Mouse (Mus musculus): ENCODE measurements at regions not wholly inside any gene's neighbourhood (a gene's known extent, or its start where the extent isn't known, plus 50 kb on each side); places are given as distances from the start of the nearest gene placed in this dataset.

DNA sequence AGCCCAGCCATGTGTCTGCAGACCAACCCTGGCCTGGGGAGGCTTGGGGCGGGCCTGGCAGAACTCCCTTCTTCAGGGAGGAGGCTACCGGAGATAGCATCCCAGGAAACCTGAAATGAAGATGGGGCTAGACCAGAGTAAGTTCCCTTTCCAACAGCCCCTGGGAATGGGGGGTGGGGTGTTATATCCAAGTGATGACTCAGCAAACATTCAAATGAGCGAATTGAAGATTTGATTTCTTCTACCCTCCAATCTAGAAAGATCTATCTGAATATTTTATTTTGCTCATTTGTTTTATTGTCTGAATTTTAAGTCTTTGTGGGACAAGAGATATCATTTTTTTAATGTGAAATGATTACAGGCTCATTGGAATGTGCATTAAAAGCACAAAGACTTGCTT lies 185.0 kb downstream of the Gm826 start:
- no peaks in the 10 kb centered on the region for H3K36me3 ChIP-seq (ENCODE audit: control insufficient read depth, insufficient read depth, low read length)
- no peak overlapping the region for H3K4me3 ChIP-seq (ENCODE audit: low read length)
- 94% methylated on average over 3 of the region's 3 CpGs for WGBS
- H3K9ac ChIP-seq (ENCODE audit: low read depth, low read length): no peak overlapping the region
- ATAC-seq (ENCODE audit: low FRiP score, low TSS enrichment): no peak
- no peaks in the 10 kb centered on the region for H3K9me3 ChIP-seq (ENCODE audit: control insufficient read depth, low read length)
- H3K27ac ChIP-seq (ENCODE audit: low read depth, low read length): no peak overlapping the region
- H3K4me1 ChIP-seq (ENCODE audit: control insufficient read depth, insufficient read depth, low read length): no peaks in the 10 kb centered on the region
- H3K27me3 ChIP-seq (ENCODE audit: control insufficient read depth, insufficient read depth, low read length): peaks cover 2% of the 10 kb centered on the region; the same call in 1 of the 2 replicates
- H3K4me2 ChIP-seq (replicated peaks; ENCODE audit: low read depth, low read length): no peak overlapping the region

DNA sequence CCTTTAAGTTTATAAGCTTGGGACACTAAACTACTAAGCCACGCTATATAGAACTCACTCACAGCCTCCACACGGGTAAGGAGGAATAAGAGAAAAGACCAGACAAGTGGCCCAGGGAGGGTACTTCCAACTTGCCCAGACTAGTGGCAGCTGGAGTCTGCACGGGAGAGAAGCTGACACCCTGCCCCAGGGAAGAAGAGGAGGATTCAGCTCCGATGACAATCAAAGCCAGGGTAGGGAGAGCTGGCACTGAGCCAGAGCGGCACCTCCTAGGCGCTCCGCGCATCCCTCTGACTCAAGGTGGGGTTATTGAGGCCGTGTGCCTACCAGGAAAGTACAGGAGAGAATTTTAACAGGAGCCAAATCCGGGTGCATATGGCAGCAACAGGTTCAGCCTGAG lies 185.4 kb downstream of the Gm826 start:
- Histone ChIP-seq H3K4me1 (ENCODE audit: control insufficient read depth, insufficient read depth, low read length) (no peaks in the 10 kb centered on the region), H3K27me3 (ENCODE audit: control insufficient read depth, insufficient read depth, low read length) (peaks cover 2% of the 10 kb centered on the region; the same call in 1 of the 2 replicates), H3K4me2 (replicated peaks; ENCODE audit: low read depth, low read length) (no peak overlapping the region), H3K36me3 (ENCODE audit: control insufficient read depth, insufficient read depth, low read length) (no peaks in the 10 kb centered on the region), H3K27ac (ENCODE audit: low read depth, low read length) (no peak overlapping the region), H3K4me3 (ENCODE audit: low read length) (no peak overlapping the region), H3K9me3 (ENCODE audit: control insufficient read depth, low read length) (no peaks in the 10 kb centered on the region), H3K9ac (ENCODE audit: low read depth, low read length) (no peak overlapping the region)
- WGBS: 69% methylated on average over 10 of the region's 10 CpGs
- no peak for ATAC-seq (ENCODE audit: low FRiP score, low TSS enrichment)

DNA sequence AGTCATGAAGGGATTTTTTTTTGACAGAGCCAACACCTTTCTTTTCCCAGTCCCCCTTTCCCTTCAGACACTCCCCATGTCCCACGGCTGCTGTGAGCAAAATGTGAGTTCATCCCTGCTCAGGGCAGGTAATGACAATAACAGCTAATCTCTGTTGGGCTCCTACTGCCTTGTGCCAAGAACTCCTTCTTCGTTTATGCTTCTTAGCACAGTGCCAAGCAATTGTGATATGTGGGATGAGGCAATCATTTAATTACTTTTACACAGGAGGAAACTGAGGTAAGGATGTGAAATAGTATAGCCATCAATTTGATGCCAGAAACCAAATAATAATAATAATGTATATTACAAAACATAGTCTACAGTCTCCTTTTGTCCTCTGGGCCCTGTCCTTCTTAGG lies 185.9 kb downstream of the Gm826 start:
- ATAC-seq (ENCODE audit: low FRiP score, low TSS enrichment): no peak
- peaks cover 2% of the 10 kb centered on the region; the same call in 1 of the 2 replicates for H3K27me3 ChIP-seq (ENCODE audit: control insufficient read depth, insufficient read depth, low read length)
- whole genome bisulfite sequencing: 72% methylated on average over 2 of the region's 2 CpGs
- no peaks in the 10 kb centered on the region for H3K4me1 ChIP-seq (ENCODE audit: control insufficient read depth, insufficient read depth, low read length)
- no peak overlapping the region for H3K27ac ChIP-seq (ENCODE audit: low read depth, low read length)
- no peaks in the 10 kb centered on the region for H3K9me3 ChIP-seq (ENCODE audit: control insufficient read depth, low read length)
- no peaks in the 10 kb centered on the region for H3K36me3 ChIP-seq (ENCODE audit: control insufficient read depth, insufficient read depth, low read length)
- no peak overlapping the region for H3K4me3 ChIP-seq (ENCODE audit: low read length)
- no peak overlapping the region for H3K9ac ChIP-seq (ENCODE audit: low read depth, low read length)
- no peak overlapping the region for H3K4me2 ChIP-seq (replicated peaks; ENCODE audit: low read depth, low read length)

DNA sequence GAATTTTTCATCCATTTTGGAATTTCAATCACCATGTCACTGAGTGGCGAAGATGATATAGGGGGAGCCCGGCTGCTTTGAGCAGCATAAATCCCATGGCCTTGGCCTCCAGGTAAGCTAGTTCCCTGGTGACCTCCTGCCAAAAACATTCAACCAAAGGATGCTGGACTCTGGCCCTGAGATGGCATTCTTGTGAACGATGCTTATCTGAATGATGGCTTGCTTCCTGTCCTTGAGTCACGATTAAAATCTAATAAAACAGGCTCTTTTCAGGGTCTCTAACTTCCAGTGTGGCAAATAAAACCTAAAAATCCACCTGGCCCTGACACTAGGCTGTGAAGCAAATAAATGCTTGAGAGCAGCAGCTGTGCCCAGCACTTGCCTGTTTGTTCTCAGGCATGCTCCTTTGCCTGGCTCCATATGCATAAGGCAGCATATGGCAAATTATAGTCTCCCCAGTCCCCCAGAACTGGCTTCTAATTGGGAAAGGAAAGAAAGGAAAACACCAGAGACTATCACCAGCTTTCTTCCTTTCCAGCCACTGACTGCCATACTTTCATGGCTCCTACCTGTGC lies 193.7 kb downstream of the Gm826 start:
- H3K27ac ChIP-seq (ENCODE audit: low read depth, low read length): no peak overlapping the region
- no peaks in the 10 kb centered on the region for H3K36me3 ChIP-seq (ENCODE audit: control insufficient read depth, insufficient read depth, low read length)
- no peak overlapping the region for H3K4me2 ChIP-seq (replicated peaks; ENCODE audit: low read depth, low read length)
- H3K9me3 ChIP-seq (ENCODE audit: control insufficient read depth, low read length): no peaks in the 10 kb centered on the region
- H3K9ac ChIP-seq (ENCODE audit: low read depth, low read length): no peak overlapping the region
- H3K4me3 ChIP-seq (ENCODE audit: low read length): no peak overlapping the region
- 66% methylated on average over 4 of the region's 4 CpGs for WGBS
- ATAC-seq (ENCODE audit: low FRiP score, low TSS enrichment): no peak
- no peaks in the 10 kb centered on the region for H3K4me1 ChIP-seq (ENCODE audit: control insufficient read depth, insufficient read depth, low read length)
- no peaks in the 10 kb centered on the region for H3K27me3 ChIP-seq (ENCODE audit: control insufficient read depth, insufficient read depth, low read length)

DNA sequence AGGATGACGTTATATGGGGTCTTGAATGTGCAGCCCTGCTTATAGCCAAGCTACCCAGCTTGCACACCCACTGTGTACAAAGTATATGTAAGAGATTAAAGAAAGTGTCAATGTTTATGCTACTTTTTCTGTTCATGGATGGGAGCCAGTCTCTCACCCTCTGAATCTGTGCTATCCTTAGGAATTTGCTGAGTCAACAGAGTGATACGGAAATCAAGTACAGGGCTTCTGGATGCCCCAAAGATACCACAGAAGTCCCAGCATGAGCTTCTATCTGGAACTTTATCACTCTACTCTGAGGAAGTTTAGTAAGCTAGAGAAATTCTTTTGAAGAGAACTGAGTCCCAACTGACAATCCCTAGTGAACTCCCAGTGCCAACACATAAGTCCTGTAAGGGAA lies 195.9 kb downstream of the Gm826 start:
- no peaks in the 10 kb centered on the region for H3K9me3 ChIP-seq (ENCODE audit: control insufficient read depth, low read length)
- WGBS: 84% methylated on average over 2 of the region's 2 CpGs
- no peaks in the 10 kb centered on the region for H3K4me1 ChIP-seq (ENCODE audit: control insufficient read depth, insufficient read depth, low read length)
- no peak overlapping the region for H3K4me3 ChIP-seq (ENCODE audit: low read length)
- no peak for ATAC-seq (ENCODE audit: low FRiP score, low TSS enrichment)
- H3K27ac ChIP-seq (ENCODE audit: low read depth, low read length): no peak overlapping the region
- H3K36me3 ChIP-seq (ENCODE audit: control insufficient read depth, insufficient read depth, low read length): no peaks in the 10 kb centered on the region
- H3K4me2 ChIP-seq (replicated peaks; ENCODE audit: low read depth, low read length): no peak overlapping the region
- no peak overlapping the region for H3K9ac ChIP-seq (ENCODE audit: low read depth, low read length)
- no peaks in the 10 kb centered on the region for H3K27me3 ChIP-seq (ENCODE audit: control insufficient read depth, insufficient read depth, low read length)

DNA sequence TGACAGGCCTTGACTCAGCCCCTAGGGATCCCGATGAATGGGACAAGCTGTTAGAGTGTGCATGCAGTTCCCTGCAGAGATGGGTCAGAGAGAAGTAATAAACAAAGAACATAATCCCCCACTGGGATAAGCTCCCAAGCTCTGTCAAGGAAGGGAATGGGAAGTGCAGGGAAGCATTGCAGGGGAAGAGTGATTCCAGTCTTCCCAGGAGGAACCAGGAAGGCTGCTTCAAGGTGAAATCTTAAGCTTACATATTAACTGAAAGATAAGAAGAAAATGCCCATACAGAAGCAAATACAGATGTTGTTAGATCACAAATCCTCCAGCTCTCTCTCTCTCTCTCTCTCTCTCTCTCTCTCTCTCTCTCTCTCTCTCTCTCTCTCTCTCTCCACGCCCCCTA lies 202.2 kb downstream of the Gm826 start:
- no peak for ATAC-seq (ENCODE audit: low FRiP score, low TSS enrichment)
- 47% methylated on average over 2 of the region's 2 CpGs for WGBS
- Histone ChIP-seq H3K4me3 (ENCODE audit: low read length) (no peak overlapping the region), H3K27me3 (ENCODE audit: control insufficient read depth, insufficient read depth, low read length) (no peaks in the 10 kb centered on the region), H3K36me3 (ENCODE audit: control insufficient read depth, insufficient read depth, low read length) (no peaks in the 10 kb centered on the region), H3K27ac (ENCODE audit: low read depth, low read length) (no peak overlapping the region), H3K9ac (ENCODE audit: low read depth, low read length) (no peak overlapping the region), H3K4me2 (replicated peaks; ENCODE audit: low read depth, low read length) (no peak overlapping the region), H3K4me1 (ENCODE audit: control insufficient read depth, insufficient read depth, low read length) (no peaks in the 10 kb centered on the region), H3K9me3 (ENCODE audit: control insufficient read depth, low read length) (no peaks in the 10 kb centered on the region)

DNA sequence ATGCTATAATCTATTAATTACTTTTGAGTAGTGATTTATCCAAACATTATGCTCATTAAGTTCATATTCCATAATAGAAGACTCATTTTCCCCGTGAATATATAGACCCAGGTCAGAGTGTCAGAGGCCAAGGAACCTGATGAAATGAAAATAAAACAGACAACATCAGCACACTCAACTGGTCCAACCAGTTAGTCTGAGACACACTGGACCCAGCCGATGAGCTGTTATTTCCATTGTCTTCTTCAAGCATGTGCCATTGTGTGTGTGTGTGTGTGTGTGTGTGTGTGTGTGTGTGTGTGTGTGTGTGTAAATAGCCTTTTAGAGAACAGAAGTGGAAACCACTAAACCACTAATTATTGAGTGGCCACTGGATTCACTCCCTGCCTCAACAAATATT lies 202.6 kb downstream of the Gm826 start:
- no peak overlapping the region for H3K9ac ChIP-seq (ENCODE audit: low read depth, low read length)
- H3K4me3 ChIP-seq (ENCODE audit: low read length): no peak overlapping the region
- no peak overlapping the region for H3K27ac ChIP-seq (ENCODE audit: low read depth, low read length)
- no peaks in the 10 kb centered on the region for H3K4me1 ChIP-seq (ENCODE audit: control insufficient read depth, insufficient read depth, low read length)
- 78% methylated on average over 2 of the region's 2 CpGs for WGBS
- no peaks in the 10 kb centered on the region for H3K9me3 ChIP-seq (ENCODE audit: control insufficient read depth, low read length)
- no peaks in the 10 kb centered on the region for H3K27me3 ChIP-seq (ENCODE audit: control insufficient read depth, insufficient read depth, low read length)
- no peaks in the 10 kb centered on the region for H3K36me3 ChIP-seq (ENCODE audit: control insufficient read depth, insufficient read depth, low read length)
- ATAC-seq (ENCODE audit: low FRiP score, low TSS enrichment): no peak
- H3K4me2 ChIP-seq (replicated peaks; ENCODE audit: low read depth, low read length): no peak overlapping the region

DNA sequence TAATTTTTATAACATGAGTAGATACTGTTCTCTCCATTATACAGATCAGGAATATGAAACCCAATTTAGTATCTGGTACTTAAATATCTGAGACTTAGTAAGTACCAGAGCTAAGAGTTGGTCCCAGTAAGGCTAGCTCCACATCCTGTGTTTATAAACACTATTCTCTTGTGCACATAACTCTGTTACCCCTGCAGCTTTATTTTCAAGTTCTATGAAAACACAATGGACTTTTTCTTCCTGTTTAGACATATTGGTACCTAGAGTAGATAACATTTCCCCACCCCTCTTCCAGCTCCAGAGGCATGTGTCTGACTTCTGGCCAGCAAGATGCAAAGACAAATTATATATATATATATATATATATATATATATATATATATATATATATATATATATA lies 216.8 kb downstream of the Gm826 start:
- no peak for ATAC-seq (ENCODE audit: low FRiP score, low TSS enrichment)
- Histone ChIP-seq H3K27me3 (ENCODE audit: control insufficient read depth, insufficient read depth, low read length) (no peaks in the 10 kb centered on the region), H3K9me3 (ENCODE audit: control insufficient read depth, low read length) (no peaks in the 10 kb centered on the region), H3K27ac (ENCODE audit: low read depth, low read length) (no peak overlapping the region), H3K4me2 (replicated peaks; ENCODE audit: low read depth, low read length) (no peak overlapping the region), H3K4me3 (ENCODE audit: low read length) (no peak overlapping the region), H3K4me1 (ENCODE audit: control insufficient read depth, insufficient read depth, low read length) (no peaks in the 10 kb centered on the region), H3K36me3 (ENCODE audit: control insufficient read depth, insufficient read depth, low read length) (no peaks in the 10 kb centered on the region), H3K9ac (ENCODE audit: low read depth, low read length) (no peak overlapping the region)

DNA sequence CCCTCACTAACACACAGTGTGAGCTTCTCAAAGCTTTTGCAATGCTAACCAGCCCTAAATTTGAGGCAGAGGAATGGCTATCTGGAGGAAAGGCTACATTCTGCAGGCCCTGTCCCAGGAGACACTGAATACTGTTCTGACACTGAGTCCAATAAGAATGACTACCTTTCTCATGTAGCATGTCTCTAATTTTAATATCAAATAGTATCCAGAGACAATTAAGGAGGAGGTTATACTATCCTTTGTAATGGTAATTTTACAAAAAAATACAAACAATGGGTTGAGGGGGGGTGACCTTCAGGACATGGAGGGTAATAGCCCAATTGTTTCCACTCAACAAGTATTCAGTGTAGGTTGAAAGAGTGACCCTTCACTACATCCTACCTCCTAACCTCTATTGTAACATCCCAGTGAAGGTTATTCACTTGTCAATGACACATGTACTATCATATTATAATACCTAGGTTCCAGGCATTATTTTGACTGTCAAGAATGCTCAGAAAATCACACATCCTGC lies 222.7 kb downstream of the Gm826 start:
- no peak for ATAC-seq (ENCODE audit: low FRiP score, low TSS enrichment)
- no peak overlapping the region for H3K27ac ChIP-seq (ENCODE audit: low read depth, low read length)
- H3K9me3 ChIP-seq (ENCODE audit: control insufficient read depth, low read length): no peaks in the 10 kb centered on the region
- no peaks in the 10 kb centered on the region for H3K36me3 ChIP-seq (ENCODE audit: control insufficient read depth, insufficient read depth, low read length)
- no peak overlapping the region for H3K4me2 ChIP-seq (replicated peaks; ENCODE audit: low read depth, low read length)
- H3K9ac ChIP-seq (ENCODE audit: low read depth, low read length): no peak overlapping the region
- H3K27me3 ChIP-seq (ENCODE audit: control insufficient read depth, insufficient read depth, low read length): no peaks in the 10 kb centered on the region
- H3K4me3 ChIP-seq (ENCODE audit: low read length): no peak overlapping the region
- H3K4me1 ChIP-seq (ENCODE audit: control insufficient read depth, insufficient read depth, low read length): no peaks in the 10 kb centered on the region

Data from kidney, embryonic 14.5 days (tissue).